Mouse (Mus musculus) layer of hippocampus, adult 8-10 months (tissue): ENCODE measurements at regions not wholly inside any gene's neighbourhood (a gene's known extent, or its start where the extent isn't known, plus 50 kb on each side); places are given as distances from the start of the nearest gene placed in this dataset.

Experiments used
- DNase-seq, 2 experiments: peaks; one replicate each; pipeline ENCODE4 v3.0.0; 2022; ENCODE audit warnings: low spot score in 2 of 2

GRCm38 (mm10) chr10:118706020-118706419, 164.0 kb downstream of the Dyrk2 start:
- DNase-seq: no peak

- no peak for DNase-seq
These were observed 160.3 kb downstream of the Dyrk2 start for GRCm38 (mm10) chr10:118709718-118710117.

GRCm38 (mm10) chr10:118711529-118711928, 158.5 kb downstream of the Dyrk2 start:
- no peak for DNase-seq

GRCm38 (mm10) chr10:118711951-118712350, 158.1 kb downstream of the Dyrk2 start:
- no peak for DNase-seq

GRCm38 (mm10) chr10:118712951-118713350, 157.1 kb downstream of the Dyrk2 start:
- DNase-seq: no peak

GRCm38 (mm10) chr10:118714179-118714581, 155.8 kb downstream of the Dyrk2 start:
- peak; percentile 10 to 21 for DNase-seq

GRCm38 (mm10) chr10:118714595-118714994, 155.4 kb downstream of the Dyrk2 start:
- no peak for DNase-seq

- DNase-seq: no peak
These were observed 149.4 kb downstream of the Dyrk2 start for GRCm38 (mm10) chr10:118720630-118721029.

GRCm38 (mm10) chr10:118722132-118722551, 147.9 kb downstream of the Dyrk2 start:
- DNase-seq: no peak

GRCm38 (mm10) chr10:118722671-118723070, 147.3 kb downstream of the Dyrk2 start:
- DNase-seq: no peak

- DNase-seq: no peak
These were observed 133.9 kb downstream of the Dyrk2 start for GRCm38 (mm10) chr10:118736093-118736492.

GRCm38 (mm10) chr10:118737064-118737463, 132.9 kb downstream of the Dyrk2 start:
- DNase-seq: no peak

GRCm38 (mm10) chr10:118739849-118740481, 130.0 kb downstream of the Dyrk2 start:
- DNase-seq: no peak

GRCm38 (mm10) chr10:118743831-118744230, 126.2 kb downstream of the Dyrk2 start:
- DNase-seq: peak; percentile 19 to 46

- peak; percentile 11 to 27 for DNase-seq
These were observed 123.2 kb downstream of the Dyrk2 start for GRCm38 (mm10) chr10:118746719-118747395.

- no peak for DNase-seq
These were observed 121.0 kb downstream of the Dyrk2 start for GRCm38 (mm10) chr10:118749039-118749438.

GRCm38 (mm10) chr10:118749756-118750155, 120.3 kb downstream of the Dyrk2 start:
- no peak for DNase-seq

- DNase-seq: no peak
These were observed 118.9 kb downstream of the Dyrk2 start for GRCm38 (mm10) chr10:118751110-118751509.

GRCm38 (mm10) chr10:118753061-118753775, 116.8 kb downstream of the Dyrk2 start:
- no peak for DNase-seq

GRCm38 (mm10) chr10:118754791-118755190, 115.2 kb downstream of the Dyrk2 start:
- no peak for DNase-seq

- peak in 1 of 2 experiments; percentile 17 for DNase-seq
These were observed 111.1 kb downstream of the Dyrk2 start for GRCm38 (mm10) chr10:118758825-118759471.

- no peak for DNase-seq
These were observed 109.6 kb downstream of the Dyrk2 start for GRCm38 (mm10) chr10:118760441-118760840.
